Mouse (Mus musculus): Measurements from ENCODE around the gene Ces3b. TPM values are rescaled to one million over a fixed set of nuclear protein-coding genes. Genes with fewer than 3 reads are reported as not detected.
A peak's percentile ranks its signal among the peaks of the same experiment; 100 is the strongest.

The Ces3b gene
- polyA plus RNA-seq, 1 experiment from 2014 or later, result not detected

DNA sequence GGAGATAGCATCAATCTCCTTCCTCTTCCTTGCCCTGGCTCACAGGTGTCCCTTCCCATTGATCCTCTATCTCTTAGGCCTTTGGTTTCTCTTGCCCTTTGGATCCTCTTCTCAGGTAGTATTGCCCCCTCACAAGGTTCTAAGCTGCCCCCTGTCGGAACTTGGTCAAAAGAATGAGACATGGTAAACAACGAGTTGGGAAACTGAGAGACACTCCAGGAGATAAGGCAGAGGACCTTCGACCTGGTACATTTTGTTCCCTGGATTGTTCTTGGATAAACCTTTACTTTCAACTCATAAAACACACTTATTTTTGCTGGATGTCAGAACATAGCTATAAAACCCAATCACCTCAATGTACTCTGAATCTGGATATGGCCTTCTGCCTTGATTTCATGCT, 20.7 kb downstream of the Ces3b start:
- WGBS, result 84% methylated on average over 3 of the region's 3 CpGs
- Histone ChIP-seq H3K4me2 (ENCODE audit: low read depth, low read length, severe bottlenecking) (no peak overlapping the region), H3K4me1 (replicated peaks; ENCODE audit: control insufficient read depth, insufficient read depth, low read length) (no peaks in the 10 kb centered on the region), H3K36me3 (ENCODE audit: control insufficient read depth, insufficient read depth, low read length) (no peaks in the 10 kb centered on the region), H3K27me3 (ENCODE audit: control insufficient read depth, insufficient read depth, low read length) (no peaks in the 10 kb centered on the region), H3K9me3 (ENCODE audit: control insufficient read depth, low read length) (no peaks in the 10 kb centered on the region), H3K4me3 (ENCODE audit: low read depth, low read length) (no peak overlapping the region), H3K27ac (ENCODE audit: low read depth, low read length) (no peak overlapping the region), H3K9ac (ENCODE audit: low read length) (no peak overlapping the region)
- ATAC-seq (replicated peaks; ENCODE audit: low FRiP score) (no peak), DNase-seq (ENCODE audit: low spot score) (no peak)

DNA sequence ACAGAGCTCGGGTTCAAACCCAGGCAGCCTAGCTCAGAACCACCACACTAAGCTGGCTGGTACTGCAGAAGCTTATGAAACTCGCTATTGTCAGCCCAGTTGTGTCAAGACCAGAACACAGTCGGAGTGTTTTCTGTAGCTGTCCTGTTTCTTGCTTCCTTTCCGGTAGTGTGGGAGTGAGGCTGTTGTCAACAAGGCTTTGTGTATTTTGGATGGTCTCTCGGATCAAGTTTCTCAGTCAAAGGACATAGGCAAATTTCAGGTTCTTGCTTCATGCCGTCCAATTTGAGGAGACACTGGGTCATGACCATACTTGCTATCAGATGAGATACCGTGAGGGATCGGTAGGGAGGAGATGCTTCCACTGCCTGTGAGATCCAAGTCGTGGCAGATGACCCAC, 46.3 kb downstream of the Ces3b start:
- Histone ChIP-seq H3K4me3 (ENCODE audit: low read depth, low read length) (no peak overlapping the region), H3K9ac (ENCODE audit: low read length) (no peak overlapping the region), H3K27ac (ENCODE audit: low read depth, low read length) (no peak overlapping the region), H3K4me1 (replicated peaks; ENCODE audit: control insufficient read depth, insufficient read depth, low read length) (no peaks in the 10 kb centered on the region), H3K4me2 (ENCODE audit: low read depth, low read length, severe bottlenecking) (no peak overlapping the region), H3K9me3 (ENCODE audit: control insufficient read depth, low read length) (no peaks in the 10 kb centered on the region), H3K36me3 (ENCODE audit: control insufficient read depth, insufficient read depth, low read length) (no peaks in the 10 kb centered on the region), H3K27me3 (ENCODE audit: control insufficient read depth, insufficient read depth, low read length) (no peaks in the 10 kb centered on the region)
- 84% methylated on average over 9 of the region's 9 CpGs for WGBS
- DNase-seq (ENCODE audit: low spot score), result no peak
- no peak for ATAC-seq (replicated peaks; ENCODE audit: low FRiP score)

DNA sequence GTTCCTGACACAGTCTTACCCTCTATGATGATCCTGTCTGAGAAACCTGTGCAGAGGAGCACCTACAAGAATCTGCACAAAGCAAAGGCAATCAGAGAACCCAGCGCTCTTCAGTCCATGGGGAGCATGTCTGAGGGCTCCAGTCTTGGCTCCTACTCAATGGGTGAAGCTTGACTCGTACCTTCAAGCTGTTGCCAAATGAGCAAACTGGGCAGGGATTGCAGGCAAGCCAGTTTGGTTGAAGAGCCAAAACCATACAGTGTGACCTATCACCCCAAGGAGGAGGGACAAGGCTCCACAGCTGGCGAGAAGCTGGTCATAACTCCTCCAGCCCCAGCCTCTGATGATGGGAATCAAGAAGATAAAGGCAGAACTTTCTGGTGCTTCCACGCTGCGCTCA, 48.0 kb downstream of the Ces3b start, which contains the start of gene Ces4a:
Ces4a (plus strand) TSS at position 292 of the 400 bp plus-strand sequence.
- Histone ChIP-seq H3K9me3 (ENCODE audit: control insufficient read depth, low read length) (no peaks in the 10 kb centered on the region), H3K9ac (ENCODE audit: low read length) (no peak within 1 kb of the TSS), H3K4me3 (ENCODE audit: low read depth, low read length) (no peak within 1 kb of the TSS), H3K36me3 (ENCODE audit: control insufficient read depth, insufficient read depth, low read length) (no peaks in the 10 kb centered on the region), H3K4me2 (ENCODE audit: low read depth, low read length, severe bottlenecking) (no peak within 1 kb of the TSS), H3K27ac (ENCODE audit: low read depth, low read length) (no peak within 1 kb of the TSS), H3K4me1 (replicated peaks; ENCODE audit: control insufficient read depth, insufficient read depth, low read length) (no peaks in the 10 kb centered on the region), H3K27me3 (ENCODE audit: control insufficient read depth, insufficient read depth, low read length) (no peaks in the 10 kb centered on the region)
- no peak for ATAC-seq (replicated peaks; ENCODE audit: low FRiP score)
- WGBS, result 88% methylated on average over 5 of the region's 5 CpGs
- DNase-seq (ENCODE audit: low spot score), result no peak

DNA sequence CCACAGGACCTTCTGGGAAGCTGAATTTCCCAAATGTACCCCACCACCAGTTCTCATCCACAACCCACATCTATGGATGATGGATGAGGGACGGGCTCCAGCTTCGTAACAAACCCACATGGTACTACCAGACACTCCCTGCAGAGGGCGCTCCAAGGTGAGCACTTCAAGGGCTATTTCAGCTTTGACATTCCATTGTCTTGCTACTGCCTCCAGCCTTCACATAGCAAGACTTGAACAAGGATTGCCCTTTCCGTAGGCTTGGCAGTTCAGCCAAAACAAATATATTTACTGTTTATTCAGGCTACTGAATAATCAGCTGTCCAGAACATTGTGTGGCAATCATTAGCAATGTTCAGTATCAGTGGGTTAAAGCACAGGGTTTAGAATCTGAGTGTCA, 54.9 kb downstream of the Ces3b start:
- Histone ChIP-seq H3K27me3 (ENCODE audit: control insufficient read depth, insufficient read depth, low read length) (no peaks in the 10 kb centered on the region), H3K9ac (ENCODE audit: low read length) (no peak overlapping the region), H3K4me3 (ENCODE audit: low read depth, low read length) (no peak overlapping the region), H3K4me2 (ENCODE audit: low read depth, low read length, severe bottlenecking) (no peak overlapping the region), H3K4me1 (replicated peaks; ENCODE audit: control insufficient read depth, insufficient read depth, low read length) (no peaks in the 10 kb centered on the region), H3K27ac (ENCODE audit: low read depth, low read length) (no peak overlapping the region), H3K36me3 (ENCODE audit: control insufficient read depth, insufficient read depth, low read length) (no peaks in the 10 kb centered on the region), H3K9me3 (ENCODE audit: control insufficient read depth, low read length) (no peaks in the 10 kb centered on the region)
- peak; percentile 74 for DNase-seq (ENCODE audit: low spot score)
- no peak for ATAC-seq (replicated peaks; ENCODE audit: low FRiP score)
- WGBS, result 29% methylated on average over 4 of the region's 4 CpGs

DNA sequence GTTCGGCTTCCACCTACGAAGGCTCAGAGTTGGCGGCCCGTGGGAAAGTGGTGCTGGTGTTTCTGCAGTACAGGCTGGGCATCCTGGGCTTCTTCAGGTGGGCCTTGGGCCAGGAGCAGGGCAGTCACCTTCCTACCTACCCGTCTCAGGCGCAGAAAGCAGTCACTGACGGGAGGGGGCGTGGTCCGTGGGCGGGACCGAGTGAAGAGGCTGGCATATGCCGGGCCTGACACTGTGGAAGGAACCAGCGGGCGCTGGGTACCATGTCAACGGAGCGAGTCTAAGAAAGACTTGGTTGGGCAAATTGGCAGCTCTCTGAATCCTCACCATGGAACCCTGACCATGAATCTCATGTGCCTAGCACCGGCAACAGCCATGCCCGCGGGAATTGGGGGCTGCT, 58.8 kb downstream of the Ces3b start:
- no peaks in the 10 kb centered on the region for H3K36me3 ChIP-seq (ENCODE audit: control insufficient read depth, insufficient read depth, low read length)
- peak; percentile 53; the same call in 1 of the 2 replicates for ATAC-seq (replicated peaks; ENCODE audit: low FRiP score)

More for the DNA sequence above, 58.8 kb downstream of the Ces3b start:
- Histone ChIP-seq H3K4me3 (ENCODE audit: low read depth, low read length) (no peak overlapping the region), H3K4me2 (ENCODE audit: low read depth, low read length, severe bottlenecking) (no peak overlapping the region), H3K9ac (ENCODE audit: low read length) (no peak overlapping the region), H3K4me1 (replicated peaks; ENCODE audit: control insufficient read depth, insufficient read depth, low read length) (no peaks in the 10 kb centered on the region), H3K27me3 (ENCODE audit: control insufficient read depth, insufficient read depth, low read length) (no peaks in the 10 kb centered on the region), H3K9me3 (ENCODE audit: control insufficient read depth, low read length) (no peaks in the 10 kb centered on the region), H3K27ac (ENCODE audit: low read depth, low read length) (no peak overlapping the region)
- 40% methylated on average over 19 of the region's 19 CpGs for WGBS
- no peak for DNase-seq (ENCODE audit: low spot score)

Other genes with a start within 250 kb of the Ces3b start
- not detected in 2 replicates for gene Ces2c, start 236.7 kb upstream of the Ces3b start, polyA plus RNA-seq (2014; fragmentation: Nextera tagmentation; extraction: Ambion mirVana)
- not detected in 2 replicates for gene Ces2e, start 157.5 kb upstream of the Ces3b start, polyA plus RNA-seq (2014; fragmentation: Nextera tagmentation; extraction: Ambion mirVana)
- not detected in 2 replicates for gene Ces2f, start 136.4 kb upstream of the Ces3b start, polyA plus RNA-seq (2014; fragmentation: Nextera tagmentation; extraction: Ambion mirVana)
- not detected in 2 replicates for gene Ces2g, start 122.0 kb upstream of the Ces3b start, polyA plus RNA-seq (2014; fragmentation: Nextera tagmentation; extraction: Ambion mirVana)
- gene Ces2h, start 82.9 kb upstream of the Ces3b start, polyA plus RNA-seq (2014; fragmentation: Nextera tagmentation; extraction: Ambion mirVana), result not detected in 2 replicates
- not detected in 2 replicates for gene Ces3a, start 35.2 kb upstream of the Ces3b start, polyA plus RNA-seq (2014; fragmentation: Nextera tagmentation; extraction: Ambion mirVana)
- not detected in 2 replicates for gene Ces4a, start 48.0 kb downstream of the Ces3b start, polyA plus RNA-seq (2014; fragmentation: Nextera tagmentation; extraction: Ambion mirVana)
- gene Cbfb, start 86.9 kb downstream of the Ces3b start, polyA plus RNA-seq (2014; fragmentation: Nextera tagmentation; extraction: Ambion mirVana), result 63.3 and 67.9 TPM in 2 replicates
- 26.3 and 29.7 TPM in 2 replicates for gene D230025D16Rik, start 141.4 kb downstream of the Ces3b start, polyA plus RNA-seq (2014; fragmentation: Nextera tagmentation; extraction: Ambion mirVana)
- 2.9 and 4.3 TPM in 2 replicates for gene B3gnt9, start 171.4 kb downstream of the Ces3b start, polyA plus RNA-seq (2014; fragmentation: Nextera tagmentation; extraction: Ambion mirVana)
- gene Tradd, start 180.9 kb downstream of the Ces3b start, polyA plus RNA-seq (2014; fragmentation: Nextera tagmentation; extraction: Ambion mirVana), result 12.0 and 12.5 TPM in 2 replicates
- 0.53 and 0.69 TPM in 2 replicates for gene Fbxl8, start 180.9 kb downstream of the Ces3b start, polyA plus RNA-seq (2014; fragmentation: Nextera tagmentation; extraction: Ambion mirVana)
- gene Hsf4, start 186.0 kb downstream of the Ces3b start, polyA plus RNA-seq (2014; fragmentation: Nextera tagmentation; extraction: Ambion mirVana), result not detected in 2 replicates
- 1.6 and 2.1 TPM in 2 replicates for gene Nol3, start 192.4 kb downstream of the Ces3b start, polyA plus RNA-seq (2014; fragmentation: Nextera tagmentation; extraction: Ambion mirVana)
- 23.4 and 30.3 TPM in 2 replicates for gene 4931428F04Rik, start 206.1 kb downstream of the Ces3b start, polyA plus RNA-seq (2014; fragmentation: Nextera tagmentation; extraction: Ambion mirVana)
- gene Exoc3l, start 212.3 kb downstream of the Ces3b start, polyA plus RNA-seq (2014; fragmentation: Nextera tagmentation; extraction: Ambion mirVana), result 10.3 TPM in 2 replicates
- 122 and 135 TPM in 2 replicates for gene E2f4, start 213.9 kb downstream of the Ces3b start, polyA plus RNA-seq (2014; fragmentation: Nextera tagmentation; extraction: Ambion mirVana)
- gene Elmo3, start 221.8 kb downstream of the Ces3b start, polyA plus RNA-seq (2014; fragmentation: Nextera tagmentation; extraction: Ambion mirVana), result 2.4 and 2.6 TPM in 2 replicates
- gene Lrrc29, start 242.5 kb downstream of the Ces3b start, polyA plus RNA-seq (2014; fragmentation: Nextera tagmentation; extraction: Ambion mirVana), result 2.0 TPM in 2 replicates
- 80.7 and 85.0 TPM in 2 replicates for gene Tmem208, start 242.6 kb downstream of the Ces3b start, polyA plus RNA-seq (2014; fragmentation: Nextera tagmentation; extraction: Ambion mirVana)

All from forebrain, embryonic 11.5 days (tissue).